Mouse (Mus musculus) myocyte (in vitro differentiated cells): Measurements from ENCODE around the gene Pogz. TPM values are rescaled to one million over a fixed set of nuclear protein-coding genes. Genes with fewer than 3 reads are reported as not detected.

Source experiments
- H3K27me3 ChIP-seq: one replicate; pipeline ENCODE4 v1.6.1; 2011; ENCODE audit not compliant: control insufficient read depth, insufficient read depth, insufficient read length
- H3K36me3 ChIP-seq: one replicate; pipeline ENCODE4 v1.6.1; 2011; ENCODE audit not compliant: control insufficient read depth, insufficient read depth
- H3K4me2 ChIP-seq: one replicate; pipeline ENCODE4 v1.6.1; 2011; ENCODE audit warnings: low read depth, control low read depth
- H3K4me3 ChIP-seq: one replicate; pipeline ENCODE4 v1.5.1; 2011; ENCODE audit warnings: mild to moderate bottlenecking, control low read depth, moderate library complexity
- H3K79me2 ChIP-seq: one replicate; pipeline ENCODE4 v1.6.1; 2011; ENCODE audit not compliant: control insufficient read depth, insufficient read depth
- H3ac ChIP-seq: one replicate; pipeline ENCODE4 v1.6.1; 2011; ENCODE audit not compliant: control insufficient read depth, insufficient read length
- CEBPB ChIP-seq: IDR thresholded peaks from 2 replicates; pipeline ENCODE4 v1.6.1; 2011; ENCODE audit warnings: mild to moderate bottlenecking, moderate library complexity; ENCODE audit not compliant: poor library complexity, insufficient read depth, severe bottlenecking
- E2F4 ChIP-seq: IDR thresholded peaks from one replicate; pipeline ENCODE4 v1.6.1; 2011; ENCODE audit warnings: mild to moderate bottlenecking, control low read depth, moderate library complexity; ENCODE audit not compliant: insufficient read depth
- MAX ChIP-seq: IDR thresholded peaks from one replicate; pipeline ENCODE4 v1.6.1; 2011; ENCODE audit warnings: low read depth, mild to moderate bottlenecking, control low read depth
- MYOD1 ChIP-seq, 3 experiments: IDR thresholded peaks; one replicate each; pipeline ENCODE4 v1.6.1; 2011; ENCODE audit warnings: control low read depth in 2 of 3, low read depth in 2 of 3, mild to moderate bottlenecking in 2 of 3, moderate library complexity in 1 of 3; ENCODE audit not compliant: insufficient read length in 2 of 3, control insufficient read depth in 1 of 3
- MYOG ChIP-seq, 3 experiments: IDR thresholded peaks; one replicate each; pipeline ENCODE4 v1.6.1; 2011; ENCODE audit warnings: control low read depth in 2 of 3, low read depth in 2 of 3, mild to moderate bottlenecking in 2 of 3; ENCODE audit not compliant: insufficient read length in 2 of 3, control insufficient read depth in 1 of 3, insufficient read depth in 1 of 3
- POLR2A ChIP-seq: IDR thresholded peaks from one replicate; pipeline ENCODE4 v1.6.1; 2011; ENCODE audit warnings: low read depth, mild to moderate bottlenecking, control low read depth, moderate library complexity; ENCODE audit not compliant: insufficient read length
- POLR2AphosphoS2 ChIP-seq: IDR thresholded peaks from one replicate; pipeline ENCODE4 v1.6.1; 2011; ENCODE audit warnings: low read depth, control low read depth; ENCODE audit not compliant: insufficient read length
- REST ChIP-seq: IDR thresholded peaks from one replicate; pipeline ENCODE4 v1.6.1; 2011; ENCODE audit warnings: mild to moderate bottlenecking, control low read depth, moderate library complexity; ENCODE audit not compliant: insufficient read depth, insufficient read length
- SRF ChIP-seq: IDR thresholded peaks from one replicate; pipeline ENCODE4 v1.6.1; 2011; ENCODE audit warnings: low read depth; ENCODE audit not compliant: control insufficient read depth, insufficient read length
- TCF12 ChIP-seq: IDR thresholded peaks from one replicate; pipeline ENCODE4 v1.6.1; 2011; ENCODE audit warnings: mild to moderate bottlenecking, control low read depth; ENCODE audit not compliant: poor library complexity, insufficient read depth, severe bottlenecking
- TCF3 ChIP-seq: IDR thresholded peaks from one replicate; pipeline ENCODE4 v1.6.1; 2011; ENCODE audit warnings: low read depth, control low read depth; ENCODE audit not compliant: insufficient read length
- USF1 ChIP-seq: IDR thresholded peaks from one replicate; pipeline ENCODE4 v1.6.1; 2011; ENCODE audit warnings: low read depth, mild to moderate bottlenecking, control low read depth, moderate library complexity
- polyA plus RNA-seq: library from polyadenylated mRNA; unstranded; fragments of >200 nt; fragmentation: generic; extraction: Trizol; gene quantifications from one replicate; pipeline ENCODE4 v1.2.1, GENCODE M21; 2012; ENCODE audit warnings: missing spikeins

The Pogz gene
- polyA plus RNA-seq, 1 experiment: 11.5 TPM

DNA sequence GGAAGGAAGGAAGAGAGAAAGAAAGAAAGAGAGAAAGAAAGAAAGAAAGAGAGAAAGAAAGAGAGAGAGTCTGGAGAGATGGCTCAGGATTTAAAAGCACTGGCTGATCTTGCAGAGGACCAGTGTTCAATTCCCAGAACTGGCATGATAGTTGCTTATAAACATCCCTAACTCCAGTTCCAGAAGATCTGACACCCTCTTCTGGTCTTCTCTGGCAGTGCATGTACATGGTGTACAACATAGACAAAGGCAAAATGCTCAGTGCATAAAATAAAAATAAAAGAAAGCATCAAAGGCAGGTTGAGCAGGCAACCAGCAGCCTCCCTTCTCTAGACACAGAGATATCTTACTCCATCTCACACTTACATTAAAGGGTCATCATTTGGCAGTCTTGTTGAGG, 21.8 kb upstream of the Pogz start:
- no peaks in the 10 kb centered on the region for H3K36me3 ChIP-seq
- no peak overlapping the region for H3ac ChIP-seq
- no peaks in the 10 kb centered on the region for H3K79me2 ChIP-seq
- H3K27me3 ChIP-seq: no peaks in the 10 kb centered on the region
- H3K4me2 ChIP-seq: no peak overlapping the region
- TF ChIP-seq POLR2AphosphoS2 (no peak), REST (no peak), POLR2A (no peak), SRF (no peak), MYOG (IDR thresholded peaks at IDR 0.05; ENCODE audit: control insufficient read depth in 1 of 3, insufficient read depth in 1 of 3, insufficient read length in 2 of 3, low read depth in 2 of 3) (no peak), MAX (no peak), MYOD1 (IDR thresholded peaks at IDR 0.05; ENCODE audit: control insufficient read depth in 1 of 3, insufficient read length in 2 of 3, low read depth in 2 of 3) (no peak), USF1 (no peak), TCF12 (no peak), TCF3 (no peak), CEBPB (no peak), E2F4 (no peak)
- H3K4me3 ChIP-seq: no peak overlapping the region

DNA sequence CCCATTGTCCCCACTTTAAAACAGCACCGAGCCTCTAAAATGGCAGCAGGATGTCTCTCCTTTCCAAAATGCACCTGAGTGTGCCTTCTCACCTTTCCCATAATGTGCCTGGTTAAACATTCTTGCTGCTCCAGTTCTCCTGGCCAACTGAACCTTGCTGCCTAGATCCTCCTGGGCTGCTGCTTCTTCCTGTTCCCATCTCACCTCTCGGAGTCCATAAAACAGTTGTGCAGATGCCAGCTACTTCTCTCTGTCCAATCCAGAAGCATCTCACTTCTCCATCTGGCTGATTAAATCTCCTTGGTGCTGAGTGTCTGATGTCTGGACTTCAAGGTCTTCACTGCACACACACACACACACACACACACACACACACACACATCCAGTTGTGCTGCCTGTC, 19.6 kb upstream of the Pogz start:
- Histone ChIP-seq H3K36me3 (no peaks in the 10 kb centered on the region), H3K79me2 (no peaks in the 10 kb centered on the region)
- no peak for TF ChIP-seq MYOD1 (IDR thresholded peaks at IDR 0.05; ENCODE audit: control insufficient read depth in 1 of 3, insufficient read length in 2 of 3, low read depth in 2 of 3)
- no peak for TF ChIP-seq REST
- no peak for TF ChIP-seq POLR2AphosphoS2
- no peak for TF ChIP-seq CEBPB
- no peak for TF ChIP-seq USF1
- no peak for TF ChIP-seq E2F4
- TF ChIP-seq POLR2A: no peak
- no peak for TF ChIP-seq TCF3
- TF ChIP-seq MAX: no peak
- no peak for TF ChIP-seq TCF12
- no peak for TF ChIP-seq MYOG (IDR thresholded peaks at IDR 0.05; ENCODE audit: control insufficient read depth in 1 of 3, insufficient read depth in 1 of 3, insufficient read length in 2 of 3, low read depth in 2 of 3)
- no peak for TF ChIP-seq SRF

DNA sequence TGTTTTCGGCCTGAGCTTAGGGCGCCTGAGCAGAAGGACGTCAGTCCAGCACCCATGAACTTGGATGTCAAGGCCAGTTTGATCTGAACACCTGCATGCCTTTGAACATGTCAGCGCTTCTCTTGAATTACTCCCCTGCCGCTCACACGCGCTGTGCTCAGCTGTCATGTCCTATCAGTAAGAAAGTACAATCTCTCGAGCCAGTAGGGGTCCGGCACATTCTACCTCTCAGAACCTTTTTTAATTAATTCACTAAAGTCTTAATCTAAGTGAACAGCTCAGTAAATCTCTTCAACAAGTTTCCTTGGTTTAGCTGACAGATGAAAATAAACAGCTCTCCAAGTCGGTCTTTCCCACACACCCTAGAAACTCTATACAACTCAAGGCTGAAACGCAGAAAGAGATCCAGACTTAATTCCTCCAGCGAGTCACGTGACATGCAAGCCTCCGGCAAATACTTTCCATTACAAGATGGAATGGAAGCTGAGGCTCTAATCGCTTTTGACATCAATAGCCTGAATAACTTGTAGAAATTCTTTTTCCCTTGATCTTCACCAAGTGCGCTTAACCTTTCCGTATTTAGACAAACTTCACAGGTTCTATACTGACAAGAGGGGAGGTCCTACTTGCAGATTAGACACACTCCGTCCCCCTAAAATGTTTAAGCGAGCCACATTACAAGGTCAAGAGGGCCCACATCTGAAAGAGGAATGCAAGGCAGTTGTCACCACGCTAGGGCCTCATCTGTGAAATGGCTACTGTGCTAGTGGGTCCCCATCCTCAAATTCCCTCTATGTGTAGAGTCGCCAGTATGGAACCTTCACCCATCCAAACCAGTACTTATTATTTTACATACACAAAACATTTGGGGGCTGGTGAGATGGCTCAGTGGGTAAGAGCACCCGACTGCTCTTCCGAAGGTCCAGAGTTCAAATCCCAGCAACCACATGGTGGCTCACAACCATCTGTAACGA, 17.6 kb upstream of the Pogz start:
- Histone ChIP-seq H3K36me3 (no peaks in the 10 kb centered on the region), H3K4me3 (no peak overlapping the region), H3ac (no peak overlapping the region), H3K4me2 (no peak overlapping the region), H3K79me2 (no peaks in the 10 kb centered on the region), H3K27me3 (no peaks in the 10 kb centered on the region)
- TF ChIP-seq USF1: no peak
- no peak for TF ChIP-seq POLR2AphosphoS2
- TF ChIP-seq MYOD1 (IDR thresholded peaks at IDR 0.05; ENCODE audit: control insufficient read depth in 1 of 3, insufficient read length in 2 of 3, low read depth in 2 of 3): no peak
- no peak for TF ChIP-seq REST
- no peak for TF ChIP-seq MYOG (IDR thresholded peaks at IDR 0.05; ENCODE audit: control insufficient read depth in 1 of 3, insufficient read depth in 1 of 3, insufficient read length in 2 of 3, low read depth in 2 of 3)
- no peak for TF ChIP-seq TCF12
- TF ChIP-seq E2F4: no peak
- no peak for TF ChIP-seq MAX
- no peak for TF ChIP-seq SRF
- no peak for TF ChIP-seq POLR2A
- no peak for TF ChIP-seq CEBPB
- no peak for TF ChIP-seq TCF3

More for the DNA sequence above, 19.6 kb upstream of the Pogz start:
- Histone ChIP-seq H3K4me2 (no peak overlapping the region), H3K27me3 (no peaks in the 10 kb centered on the region), H3K4me3 (no peak overlapping the region), H3ac (no peak overlapping the region)

DNA sequence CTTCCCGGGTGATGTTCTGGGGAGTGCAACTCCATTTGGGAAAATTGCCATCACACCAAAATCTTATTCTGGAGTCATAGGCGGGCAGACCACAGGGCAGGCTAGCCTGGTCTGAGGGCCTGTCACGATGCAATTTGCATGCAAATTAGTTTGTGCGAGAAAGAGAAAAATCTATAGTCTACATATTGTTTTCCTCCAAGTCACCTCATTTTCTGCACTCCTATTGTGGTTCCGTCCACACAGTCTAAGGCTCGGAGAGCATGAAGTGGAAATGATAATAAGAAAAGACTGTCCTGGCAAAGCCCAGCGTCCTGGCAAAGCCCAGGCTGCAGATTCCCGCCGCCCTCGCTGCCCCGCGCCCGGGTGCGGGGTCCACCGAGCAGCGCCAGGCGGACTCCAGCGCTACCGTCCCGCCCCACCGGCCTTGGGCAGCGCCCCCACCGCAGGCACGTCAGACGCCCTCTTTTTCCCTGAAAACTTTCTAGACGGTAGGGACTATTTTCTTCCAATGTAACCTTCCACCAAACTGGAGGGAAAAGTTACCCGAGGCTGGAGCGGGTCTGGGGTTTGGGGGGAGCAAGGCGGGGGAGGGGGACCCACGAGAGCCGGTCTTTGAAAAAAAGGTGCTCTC, 16.2 kb upstream of the Pogz start:
- Histone ChIP-seq H3K4me3 (peak overlapping the region; percentile 18), H3K4me2 (peak overlapping the region; percentile 63), H3ac (no peak overlapping the region), H3K79me2 (no peaks in the 10 kb centered on the region), H3K36me3 (no peaks in the 10 kb centered on the region), H3K27me3 (no peaks in the 10 kb centered on the region)
- TF ChIP-seq MAX: no peak
- no peak for TF ChIP-seq REST
- TF ChIP-seq POLR2A: peak; percentile 42
- no peak for TF ChIP-seq CEBPB
